Mouse (Mus musculus) heart, embryonic 11.5 days (tissue): ENCODE measurements around the gene Olfr573-ps1. TPM values are rescaled to one million over a fixed set of nuclear protein-coding genes. Genes with fewer than 3 reads are reported as not detected.

Experiments
- polyA plus RNA-seq: library from polyadenylated mRNA; unstranded; fragments of >200 nt; fragmentation: Nextera tagmentation; extraction: Ambion mirVana; gene quantifications from 2 replicates; pipeline ENCODE4 v1.2.1, GENCODE M21; 2014

The Olfr573-ps1 gene
- polyA plus RNA-seq, 1 experiment from 2014 or later: not detected

Other genes starting within 250 kb of the Olfr573-ps1 start
- not detected in 2 replicates for gene Olfr557, start 246.7 kb downstream of the Olfr573-ps1 start, polyA plus RNA-seq
- gene Olfr558, start 240.4 kb downstream of the Olfr573-ps1 start, polyA plus RNA-seq: not detected in 2 replicates
- gene Olfr33, start 223.5 kb downstream of the Olfr573-ps1 start, polyA plus RNA-seq: not detected in 2 replicates
- gene Olfr559, start 215.1 kb downstream of the Olfr573-ps1 start, polyA plus RNA-seq: not detected in 2 replicates
- gene Olfr560, start 183.2 kb downstream of the Olfr573-ps1 start, polyA plus RNA-seq: not detected in 2 replicates
- 0.10 TPM in 1 of 2 replicates, not detected in the other for gene Olfr78, start 183.1 kb downstream of the Olfr573-ps1 start, polyA plus RNA-seq
- gene Olfr561, start 171.4 kb downstream of the Olfr573-ps1 start, polyA plus RNA-seq: not detected in 2 replicates
- not detected in 2 replicates for gene Olfr564, start 139.1 kb downstream of the Olfr573-ps1 start, polyA plus RNA-seq
- gene Olfr566, start 83.8 kb downstream of the Olfr573-ps1 start, polyA plus RNA-seq: not detected in 2 replicates
- gene Olfr568, start 65.5 kb downstream of the Olfr573-ps1 start, polyA plus RNA-seq: not detected in 2 replicates
- not detected in 2 replicates for gene Olfr569, start 51.7 kb downstream of the Olfr573-ps1 start, polyA plus RNA-seq
- not detected in 2 replicates for gene Olfr570, start 48.0 kb downstream of the Olfr573-ps1 start, polyA plus RNA-seq
- not detected in 2 replicates for gene Olfr571, start 25.0 kb downstream of the Olfr573-ps1 start, polyA plus RNA-seq
- not detected in 2 replicates for gene Olfr572, start 18.2 kb downstream of the Olfr573-ps1 start, polyA plus RNA-seq
- not detected in 2 replicates for gene Olfr574, start 5.9 kb upstream of the Olfr573-ps1 start, polyA plus RNA-seq
- gene Olfr575, start 16.2 kb upstream of the Olfr573-ps1 start, polyA plus RNA-seq: not detected in 2 replicates
- not detected in 2 replicates for gene Olfr576, start 20.1 kb upstream of the Olfr573-ps1 start, polyA plus RNA-seq
- gene Olfr577, start 33.4 kb upstream of the Olfr573-ps1 start, polyA plus RNA-seq: not detected in 2 replicates
- gene Olfr578, start 46.7 kb upstream of the Olfr573-ps1 start, polyA plus RNA-seq: not detected in 2 replicates
- gene Olfr582, start 95.4 kb upstream of the Olfr573-ps1 start, polyA plus RNA-seq: not detected in 2 replicates
- not detected in 2 replicates for gene Olfr583, start 108.7 kb upstream of the Olfr573-ps1 start, polyA plus RNA-seq
- gene Olfr584, start 139.3 kb upstream of the Olfr573-ps1 start, polyA plus RNA-seq: not detected in 2 replicates
- gene Olfr585, start 155.1 kb upstream of the Olfr573-ps1 start, polyA plus RNA-seq: not detected in 2 replicates
- gene Olfr586, start 183.1 kb upstream of the Olfr573-ps1 start, polyA plus RNA-seq: not detected in 2 replicates
- gene Olfr588-ps1, start 198.3 kb upstream of the Olfr573-ps1 start, polyA plus RNA-seq: not detected in 2 replicates
- not detected in 2 replicates for gene Olfr589, start 213.8 kb upstream of the Olfr573-ps1 start, polyA plus RNA-seq
- not detected in 2 replicates for gene Olfr591, start 235.8 kb upstream of the Olfr573-ps1 start, polyA plus RNA-seq
- not detected in 2 replicates for gene Olfr592, start 242.2 kb upstream of the Olfr573-ps1 start, polyA plus RNA-seq